Comparison of ENCODE assay signal across 8 mouse cellular contexts in genomic region chr13:74390371-74390990, GRCm38 (mm10). TPM values are rescaled to one million over a fixed set of nuclear protein-coding genes. Genes with fewer than 3 reads are reported as not detected.
DNase-seq lines count a peak whose midpoint lies in the region; ATAC-seq and TF ChIP-seq lines count a peak whose summit lies in the region.

Gene Zfp72 (minus strand): TSS chr13:74390836.

- peak within 1 kb of the TSS; percentile 50 for H3K4me3 ChIP-seq in forebrain, embryonic 16.5 days (replicated peaks; ENCODE audit: low read length)
- peak within 1 kb of the TSS; percentile 74 for H3K4me3 ChIP-seq in layer of hippocampus, adult 2 months
- peak within 1 kb of the TSS; percentile 65 for H3K4me3 ChIP-seq in lung, adult 2 months (replicated peaks; ENCODE audit: extremely low read depth, low read depth, low read length)
- H3K4me3 ChIP-seq in neural tube, embryonic 15.5 days (replicated peaks), result peak within 1 kb of the TSS; percentile 76

- 2% methylated on average over 14 of the region's 14 CpGs for WGBS in forebrain, embryonic 16.5 days
- 2% methylated on average over 14 of the region's 14 CpGs for WGBS in lung, adult 2 months
- WGBS in neural tube, embryonic 15.5 days, result 2% methylated on average over 14 of the region's 14 CpGs

- H3K36me3 ChIP-seq in forebrain, embryonic 16.5 days (ENCODE audit: control insufficient read depth, insufficient read depth), result no peaks in the 10 kb centered on the region
- no peaks in the 10 kb centered on the region for H3K36me3 ChIP-seq in neural tube, embryonic 15.5 days

- H3K9ac ChIP-seq in forebrain, embryonic 16.5 days (replicated peaks; ENCODE audit: low read depth, low read length), result peak within 1 kb of the TSS; percentile 64
- peak within 1 kb of the TSS; percentile 63 for H3K9ac ChIP-seq in neural tube, embryonic 15.5 days (replicated peaks)

- peak; percentile 35; the same call in 1 of the 2 replicates for TF ChIP-seq POLR2A in lung, adult 2 months (IDR thresholded peaks at IDR 0.05; ENCODE audit: borderline replicate concordance, extremely low read depth, low read depth, low read length)

- no peaks in the 10 kb centered on the region for H3K9me3 ChIP-seq in forebrain, embryonic 16.5 days (ENCODE audit: control insufficient read depth, low read length)
- no peaks in the 10 kb centered on the region for H3K9me3 ChIP-seq in neural tube, embryonic 15.5 days (replicated peaks)

- peak within 1 kb of the TSS; percentile 64 for H3K4me2 ChIP-seq in forebrain, embryonic 16.5 days (ENCODE audit: low read length)
- peak within 1 kb of the TSS; percentile 60 for H3K4me2 ChIP-seq in neural tube, embryonic 15.5 days

- H3K27me3 ChIP-seq in forebrain, embryonic 16.5 days (replicated peaks; ENCODE audit: control insufficient read depth, insufficient read depth, low read length), result no peaks in the 10 kb centered on the region
- no peaks in the 10 kb centered on the region for H3K27me3 ChIP-seq in neural tube, embryonic 15.5 days (replicated peaks)

- DNase-seq in ES-CJ7 (ENCODE audit: low read depth, low spot score), result peak; percentile 87
- peak; percentile 71 for DNase-seq in heart, postnatal 4 days
- DNase-seq in layer of hippocampus, adult 2 months (ENCODE audit: low spot score in 2 of 2), result peak; percentile 77 to 83
- DNase-seq in lung, adult 2 months, result peak; percentile 73
- peak; percentile 10 to 50 for DNase-seq in thymus, adult 18-20 months

- H3K4me1 ChIP-seq in forebrain, embryonic 16.5 days (replicated peaks; ENCODE audit: control insufficient read depth, insufficient read depth, low read length), result peaks cover 5% of the 10 kb centered on the region
- no peaks in the 10 kb centered on the region for H3K4me1 ChIP-seq in lung, adult 2 months (ENCODE audit: control insufficient read depth, insufficient read depth, low read length)
- H3K4me1 ChIP-seq in neural tube, embryonic 15.5 days, result peaks cover 8% of the 10 kb centered on the region; the same call in 1 of the 2 replicates

- H3K27ac ChIP-seq in forebrain, embryonic 16.5 days (ENCODE audit: low read length), result no peak within 1 kb of the TSS
- H3K27ac ChIP-seq in layer of hippocampus, adult 2 months, result peak within 1 kb of the TSS; percentile 76
- H3K27ac ChIP-seq in neural tube, embryonic 15.5 days (replicated peaks), result peak within 1 kb of the TSS; percentile 56; the same call in 1 of the 2 replicates

- TF ChIP-seq CTCF in layer of hippocampus, adult 2 months (conservative IDR thresholded peaks at IDR 0.05), result no peak
- TF ChIP-seq CTCF in lung, adult 2 months (IDR thresholded peaks at IDR 0.05; ENCODE audit: insufficient read depth, low read length), result no peak

- ATAC-seq in cerebellum, adult (ENCODE audit: insufficient number of reproducible peaks, low FRiP score, low TSS enrichment), result peak; percentile 96
- peak; percentile 95 for ATAC-seq in forebrain, embryonic 16.5 days
- peak; percentile 95 for ATAC-seq in neural tube, embryonic 15.5 days (ENCODE audit: low FRiP score)

RNA-seq across cellular contexts. Expression of gene Zfp72, which starts in this region (rescaled TPM):
- polyA plus RNA-seq in forebrain, embryonic 16.5 days (2015; fragmentation: Nextera tagmentation; extraction: Ambion mirVana), result 6.5 and 8.0 TPM in 2 replicates
- total RNA-seq in heart, postnatal 4 days (2021), result 1 to 10 TPM; 2.0 to 2.5 TPM
- 1 to 10 TPM; 6.0 to 6.5 TPM for total RNA-seq in layer of hippocampus, adult 2 months (2021)
- 0.19 and 0.39 TPM in 2 replicates for polyA plus RNA-seq in lung, adult 2 months (2012; rRNA removed)
- polyA plus RNA-seq in neural tube, embryonic 15.5 days (2015; fragmentation: Nextera tagmentation; extraction: Ambion mirVana), result 7.2 and 7.8 TPM in 2 replicates

Comparison
In these comparisons a context has a peak if more than half of its experiments do, and no peak if none do; other contexts are left out.
1. Peak in DNase-seq and H3K4me3 ChIP-seq in lung, adult 2 months; RNA of the gene not detected or under 1 TPM.
2. DNase-seq: peak in every context shown above with its lines; median percentile 87 in ES-CJ7; 80 in layer of hippocampus, adult 2 months; 73 in lung, adult 2 months; 71 in heart, postnatal 4 days; 30 in thymus, adult 18-20 months.